Mouse (Mus musculus) embryonic facial prominence, embryonic 10.5 days (tissue): ENCODE measurements at regions not wholly inside any gene's neighbourhood (a gene's known extent, or its start where the extent isn't known, plus 50 kb on each side); places are given as distances from the start of the nearest gene placed in this dataset.

Source experiments
- DNase-seq: peaks from one replicate; pipeline ENCODE4 v3.0.0-alpha.2; 2017; ENCODE audit warnings: low spot score
- H3K27ac ChIP-seq: fragments of 300-500 bp; sonication (generic); replicated peaks from 2 replicates; pipeline ENCODE4 v1.5.1; 2016; ENCODE audit warnings: mild to moderate bottlenecking
- H3K27me3 ChIP-seq: fragments of 300-500 bp; sonication (generic); replicated peaks from 2 replicates; pipeline ENCODE4 v1.6.1; 2016; ENCODE audit warnings: low read depth, mild to moderate bottlenecking; ENCODE audit not compliant: poor library complexity, severe bottlenecking
- H3K36me3 ChIP-seq: fragments of 300-500 bp; sonication (generic); replicated peaks from 2 replicates; pipeline ENCODE4 v1.6.1; 2016; ENCODE audit warnings: mild to moderate bottlenecking, moderate library complexity
- H3K4me1 ChIP-seq: fragments of 300-500 bp; sonication (generic); 2 replicates; pipeline ENCODE4 v1.6.1; 2016
- H3K4me3 ChIP-seq: fragments of 300-500 bp; sonication (generic); 2 replicates; pipeline ENCODE4 v1.5.1; 2016; ENCODE audit warnings: mild to moderate bottlenecking, moderate library complexity
- H3K9me3 ChIP-seq: fragments of 300-500 bp; sonication (generic); 2 replicates; pipeline ENCODE4 v1.6.1; 2016; ENCODE audit warnings: mild to moderate bottlenecking
- WGBS: fragments of 180-500 bp; shearing (Covaris S2); methylation state at CpG from one replicate; pipeline ENCODE4 v1.1.7; 2016; 5-methylcytosine and 5-hydroxymethylcytosine counted together

- Histone ChIP-seq H3K4me3 (no peak overlapping the region), H3K36me3 (no peaks in the 10 kb centered on the region), H3K27me3 (no peaks in the 10 kb centered on the region), H3K4me1 (peaks cover 4% of the 10 kb centered on the region; the same call in 1 of the 2 replicates), H3K9me3 (no peaks in the 10 kb centered on the region), H3K27ac (no peak overlapping the region)
- 45% methylated on average over 5 of the region's 5 CpGs for WGBS
- no peak for DNase-seq
These were observed 213.8 kb upstream of the Nr5a2 start for GRCm38 (mm10) chr1:137174081-137174480.

- H3K4me3 ChIP-seq, result no peak overlapping the region
- H3K9me3 ChIP-seq, result no peaks in the 10 kb centered on the region
- no peak overlapping the region for H3K27ac ChIP-seq
- peaks cover 4% of the 10 kb centered on the region; the same call in 1 of the 2 replicates for H3K4me1 ChIP-seq
- DNase-seq, result no peak
- WGBS, result 91% methylated on average over 6 of the region's 6 CpGs
- H3K36me3 ChIP-seq, result no peaks in the 10 kb centered on the region
- H3K27me3 ChIP-seq, result no peaks in the 10 kb centered on the region
These were observed 211.9 kb upstream of the Nr5a2 start for GRCm38 (mm10) chr1:137172128-137172527.

- Histone ChIP-seq H3K27me3 (no peaks in the 10 kb centered on the region), H3K4me1 (peaks cover 4% of the 10 kb centered on the region; the same call in 1 of the 2 replicates), H3K36me3 (no peaks in the 10 kb centered on the region), H3K27ac (no peak overlapping the region), H3K4me3 (no peak overlapping the region), H3K9me3 (no peaks in the 10 kb centered on the region)
- no peak for DNase-seq
- WGBS, result 80% methylated on average over 5 of the region's 5 CpGs
These were observed 211.2 kb upstream of the Nr5a2 start for GRCm38 (mm10) chr1:137171451-137171850.

- DNase-seq, result no peak
- Histone ChIP-seq H3K27me3 (no peaks in the 10 kb centered on the region), H3K36me3 (no peaks in the 10 kb centered on the region), H3K9me3 (no peaks in the 10 kb centered on the region), H3K4me3 (no peak overlapping the region), H3K4me1 (no peaks in the 10 kb centered on the region), H3K27ac (no peak overlapping the region)
- 89% methylated on average over 3 of the region's 3 CpGs for WGBS
These were observed 187.6 kb upstream of the Nr5a2 start for GRCm38 (mm10) chr1:137147891-137148290.

- H3K4me3 ChIP-seq, result no peak overlapping the region
- DNase-seq, result no peak
- 86% methylated on average over 13 of the region's 13 CpGs for WGBS
- H3K27me3 ChIP-seq, result no peaks in the 10 kb centered on the region
- no peaks in the 10 kb centered on the region for H3K4me1 ChIP-seq
- H3K9me3 ChIP-seq, result no peaks in the 10 kb centered on the region
- H3K36me3 ChIP-seq, result no peaks in the 10 kb centered on the region
- no peak overlapping the region for H3K27ac ChIP-seq
These were observed 181.8 kb upstream of the Nr5a2 start for GRCm38 (mm10) chr1:137141879-137142570.

GRCm38 (mm10) chr1:137141372-137141771 is 181.1 kb upstream of the Nr5a2 start:
- Histone ChIP-seq H3K4me1 (no peaks in the 10 kb centered on the region), H3K4me3 (no peak overlapping the region), H3K27me3 (no peaks in the 10 kb centered on the region), H3K36me3 (no peaks in the 10 kb centered on the region), H3K27ac (no peak overlapping the region), H3K9me3 (no peaks in the 10 kb centered on the region)
- no peak for DNase-seq
- WGBS, result 90% methylated on average over 5 of the region's 5 CpGs

- H3K4me1 ChIP-seq, result no peaks in the 10 kb centered on the region
- H3K36me3 ChIP-seq, result no peaks in the 10 kb centered on the region
- H3K27ac ChIP-seq, result no peak overlapping the region
- 87% methylated on average over 7 of the region's 7 CpGs for WGBS
- no peaks in the 10 kb centered on the region for H3K9me3 ChIP-seq
- no peak for DNase-seq
- H3K27me3 ChIP-seq, result no peaks in the 10 kb centered on the region
- H3K4me3 ChIP-seq, result no peak overlapping the region
These were observed 175.9 kb upstream of the Nr5a2 start for GRCm38 (mm10) chr1:137136156-137136555.

GRCm38 (mm10) chr1:137133734-137134133 is 173.5 kb upstream of the Nr5a2 start:
- 74% methylated on average over 7 of the region's 7 CpGs for WGBS
- DNase-seq, result no peak
- H3K4me1 ChIP-seq, result no peaks in the 10 kb centered on the region

GRCm38 (mm10) chr1:137130264-137130663 is 170.0 kb upstream of the Nr5a2 start:
- DNase-seq, result no peak
- Histone ChIP-seq H3K27ac (no peak overlapping the region), H3K36me3 (no peaks in the 10 kb centered on the region), H3K4me3 (no peak overlapping the region), H3K9me3 (no peaks in the 10 kb centered on the region), H3K27me3 (no peaks in the 10 kb centered on the region), H3K4me1 (no peaks in the 10 kb centered on the region)
- WGBS, result 82% methylated on average over 3 of the region's 3 CpGs

More at GRCm38 (mm10) chr1:137133734-137134133, 173.5 kb upstream of the Nr5a2 start:
- no peak overlapping the region for H3K27ac ChIP-seq
- no peaks in the 10 kb centered on the region for H3K27me3 ChIP-seq
- no peaks in the 10 kb centered on the region for H3K36me3 ChIP-seq
- H3K4me3 ChIP-seq, result no peak overlapping the region
- no peaks in the 10 kb centered on the region for H3K9me3 ChIP-seq

- no peak for DNase-seq
- H3K27ac ChIP-seq, result no peak overlapping the region
- H3K9me3 ChIP-seq, result no peaks in the 10 kb centered on the region
- no peaks in the 10 kb centered on the region for H3K27me3 ChIP-seq
- no peak overlapping the region for H3K4me3 ChIP-seq
- 87% methylated on average over 9 of the region's 9 CpGs for WGBS
- no peaks in the 10 kb centered on the region for H3K36me3 ChIP-seq
- H3K4me1 ChIP-seq, result no peaks in the 10 kb centered on the region
These were observed 168.9 kb upstream of the Nr5a2 start for GRCm38 (mm10) chr1:137129116-137129515.

GRCm38 (mm10) chr1:137117866-137118265 is 157.6 kb upstream of the Nr5a2 start:
- Histone ChIP-seq H3K9me3 (no peaks in the 10 kb centered on the region), H3K27me3 (no peaks in the 10 kb centered on the region)
- 78% methylated on average over 3 of the region's 3 CpGs for WGBS

GRCm38 (mm10) chr1:137106444-137106843 is 146.2 kb upstream of the Nr5a2 start:
- H3K36me3 ChIP-seq, result no peaks in the 10 kb centered on the region
- 85% methylated on average over 2 of the region's 2 CpGs for WGBS
- no peaks in the 10 kb centered on the region for H3K4me1 ChIP-seq
- H3K4me3 ChIP-seq, result no peak overlapping the region
- no peaks in the 10 kb centered on the region for H3K27me3 ChIP-seq
- no peak for DNase-seq
- H3K9me3 ChIP-seq, result no peaks in the 10 kb centered on the region
- H3K27ac ChIP-seq, result no peak overlapping the region

More at GRCm38 (mm10) chr1:137117866-137118265, 157.6 kb upstream of the Nr5a2 start:
- DNase-seq, result no peak
- Histone ChIP-seq H3K36me3 (no peaks in the 10 kb centered on the region), H3K4me3 (no peak overlapping the region), H3K4me1 (no peaks in the 10 kb centered on the region), H3K27ac (no peak overlapping the region)

- 30% methylated on average over 9 of the region's 9 CpGs for WGBS
- DNase-seq, result peak; percentile 16
- Histone ChIP-seq H3K4me1 (no peaks in the 10 kb centered on the region), H3K27me3 (no peaks in the 10 kb centered on the region), H3K9me3 (no peaks in the 10 kb centered on the region), H3K27ac (no peak overlapping the region), H3K36me3 (no peaks in the 10 kb centered on the region), H3K4me3 (no peak overlapping the region)
These were observed 131.5 kb upstream of the Nr5a2 start for GRCm38 (mm10) chr1:137091762-137092161.
